Mouse (Mus musculus) ZHBTc4 (cell line): ENCODE data around the gene Spats2.

ENCODE experiments used
- DNase-seq: peaks from one replicate; pipeline ENCODE4 v3.0.0-alpha.2; 2011; ENCODE audit warnings: low read depth, low spot score

Spats2 gene

GRCm38 (mm10) chr15:99255241-99255749, 129.6 kb downstream of the Spats2 start:
- DNase-seq, result no peak

GRCm38 (mm10) chr15:99259167-99259729, 133.5 kb downstream of the Spats2 start:
- no peak for DNase-seq

- DNase-seq, result peak; percentile 89
Observed at GRCm38 (mm10) chr15:99259730-99260252, 134.1 kb downstream of the Spats2 start.

- no peak for DNase-seq
Observed at GRCm38 (mm10) chr15:99262702-99263101, 137.0 kb downstream of the Spats2 start.
